ENCODE assay signal across 13 mouse cellular contexts in genomic region chr10:94908976-94909717, GRCm38 (mm10). TPM values are rescaled to one million over a fixed set of nuclear protein-coding genes. Genes with fewer than 3 reads are reported as not detected.
DNase-seq lines count a peak whose midpoint lies in the region; ATAC-seq lines count a peak whose summit lies in the region.
"Had no signal": no experiment of that assay in that cellular context is flagged by ENCODE, and none has a peak within 500 bp of the region (broad histone marks: within the 10 kb centered on the region; RNA-seq: fewer than 3 reads in every experiment).

No protein-coding gene starts in this region.

- peak; percentile 55 to 61; a peak in 2 of 4 replicates for ATAC-seq in hematopoietic stem cell, adult 5-6 weeks (replicated peaks in 1 of 2; ENCODE audit: insufficient read depth in 1 of 2, low FRiP score in 2 of 2, low TSS enrichment in 1 of 2, low read depth in 1 of 2, poor library complexity in 2 of 2, severe bottlenecking in 2 of 2)
- ATAC-seq: forebrain, embryonic 15.5 days had no signal

- peak; percentile 25 for DNase-seq in adrenal gland, adult 2 months
- DNase-seq in adrenal gland, adult 18-20 months (ENCODE audit: low spot score in 2 of 2): no peak
- peak; percentile 69 for DNase-seq in ovary, adult 18-20 months (ENCODE audit: low spot score)
- DNase-seq in ovary, postnatal 14 days (ENCODE audit: low spot score): no peak
- DNase-seq in testis, postnatal 10 days (ENCODE audit: low spot score): peak; percentile 66
- DNase-seq in thymus, postnatal 4 days: no peak
- DNase-seq in thymus, adult 18-20 months: no peak
- DNase-seq: cerebellum, postnatal 10 days; gastrocnemius, adult 2 months; kidney, adult 18-20 months; kidney, postnatal 36 days had no signal

RNA-seq across cellular contexts. Expression of gene Plxnc1, which starts 35.5 kb away (rescaled TPM):
- 1 to 10 TPM; 2.4 to 8.0 TPM for total RNA-seq in adrenal gland, adult 2 months (2021)
- polyA plus RNA-seq in adrenal gland, adult 2 months (2012; rRNA removed): 1.0 and 1.1 TPM in 2 replicates
- total RNA-seq in adrenal gland, adult 18-20 months (2021): 1 to 10 TPM; 1.6 to 9.1 TPM
- 45.8 and 63.6 TPM in 2 replicates for total RNA-seq in hematopoietic stem cell, adult 5-6 weeks (2017)

Comparison
In these comparisons a context has a peak if more than half of its experiments do, and no peak if none do; other contexts are left out.
1. DNase-seq: peak in adrenal gland, adult 2 months (single experiment), ovary, adult 18-20 months (single experiment) and testis, postnatal 10 days (single experiment); none in adrenal gland, adult 18-20 months (0 of 2), ovary, postnatal 14 days (single experiment), thymus, postnatal 4 days (single experiment) and thymus, adult 18-20 months (0 of 2).